Mouse (Mus musculus): ENCODE measurements around the gene Map3k9. TPM values are rescaled to one million over a fixed set of nuclear protein-coding genes. Genes with fewer than 3 reads are reported as not detected.

Gene Map3k9
- polyA plus RNA-seq, 1 experiment, result 0.20 TPM

DNA sequence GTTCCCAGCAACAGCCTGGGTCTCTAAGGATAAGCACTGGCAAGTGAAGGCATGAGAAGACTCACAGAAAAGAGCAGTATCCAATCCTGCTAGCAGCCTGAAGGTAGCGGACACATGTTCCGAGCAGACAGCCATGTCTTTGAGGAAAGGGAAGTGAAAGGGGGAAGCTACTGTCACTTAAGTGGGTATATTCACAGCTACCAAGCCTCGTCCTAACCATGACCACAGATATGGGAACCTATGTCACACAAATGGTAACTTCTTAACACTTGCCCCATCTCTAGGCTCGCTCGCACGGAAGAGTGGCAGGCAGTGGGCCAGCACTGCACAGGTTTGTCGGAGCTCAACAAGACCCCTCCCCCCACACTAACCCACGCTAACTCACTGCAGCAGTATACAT is 61.3 kb downstream of the Map3k9 start:
- Histone ChIP-seq H3K27me3 (ENCODE audit: control insufficient read depth, insufficient read depth, insufficient read length) (peaks cover 8% of the 10 kb centered on the region), H3K4me2 (ENCODE audit: low read depth) (no peak overlapping the region), H3K79me2 (ENCODE audit: control insufficient read depth, insufficient read depth) (no peaks in the 10 kb centered on the region), H3K4me3 (no peak overlapping the region), H3ac (ENCODE audit: control insufficient read depth, insufficient read length) (no peak overlapping the region), H3K36me3 (ENCODE audit: control insufficient read depth, insufficient read depth) (no peaks in the 10 kb centered on the region)
- TF ChIP-seq MYOG (IDR thresholded peaks at IDR 0.05; ENCODE audit: control insufficient read depth in 1 of 3, insufficient read depth in 1 of 3, insufficient read length in 2 of 3, low read depth in 2 of 3), result no peak
- no peak for TF ChIP-seq SRF (IDR thresholded peaks at IDR 0.05; ENCODE audit: control insufficient read depth, insufficient read length, low read depth)
- TF ChIP-seq CEBPB (IDR thresholded peaks at IDR 0.05; ENCODE audit: insufficient read depth, poor library complexity, severe bottlenecking), result no peak
- TF ChIP-seq USF1 (IDR thresholded peaks at IDR 0.05; ENCODE audit: low read depth), result no peak
- no peak for TF ChIP-seq TCF3 (IDR thresholded peaks at IDR 0.05; ENCODE audit: insufficient read length, low read depth)
- TF ChIP-seq REST (IDR thresholded peaks at IDR 0.05; ENCODE audit: insufficient read depth, insufficient read length), result no peak
- TF ChIP-seq POLR2AphosphoS2 (IDR thresholded peaks at IDR 0.05; ENCODE audit: insufficient read length, low read depth), result no peak
- TF ChIP-seq TCF12 (IDR thresholded peaks at IDR 0.05; ENCODE audit: insufficient read depth, poor library complexity, severe bottlenecking), result no peak
- no peak for TF ChIP-seq MAX (IDR thresholded peaks at IDR 0.05; ENCODE audit: low read depth)
- no peak for TF ChIP-seq MYOD1 (IDR thresholded peaks at IDR 0.05; ENCODE audit: control insufficient read depth in 1 of 3, insufficient read length in 2 of 3, low read depth in 2 of 3)
- TF ChIP-seq POLR2A (IDR thresholded peaks at IDR 0.05; ENCODE audit: insufficient read length, low read depth), result no peak
- no peak for TF ChIP-seq E2F4 (IDR thresholded peaks at IDR 0.05; ENCODE audit: insufficient read depth)

GRCm38 (mm10) chr12:81719161-81719560 is 61.8 kb downstream of the Map3k9 start:
- no peaks in the 10 kb centered on the region for H3K79me2 ChIP-seq (ENCODE audit: control insufficient read depth, insufficient read depth)
- H3ac ChIP-seq (ENCODE audit: control insufficient read depth, insufficient read length), result no peak overlapping the region
- peaks cover 8% of the 10 kb centered on the region for H3K27me3 ChIP-seq (ENCODE audit: control insufficient read depth, insufficient read depth, insufficient read length)
- no peak overlapping the region for H3K4me3 ChIP-seq
- H3K36me3 ChIP-seq (ENCODE audit: control insufficient read depth, insufficient read depth), result no peaks in the 10 kb centered on the region
- TF ChIP-seq USF1 (IDR thresholded peaks at IDR 0.05; ENCODE audit: low read depth), result no peak
- H3K4me2 ChIP-seq (ENCODE audit: low read depth), result no peak overlapping the region

DNA sequence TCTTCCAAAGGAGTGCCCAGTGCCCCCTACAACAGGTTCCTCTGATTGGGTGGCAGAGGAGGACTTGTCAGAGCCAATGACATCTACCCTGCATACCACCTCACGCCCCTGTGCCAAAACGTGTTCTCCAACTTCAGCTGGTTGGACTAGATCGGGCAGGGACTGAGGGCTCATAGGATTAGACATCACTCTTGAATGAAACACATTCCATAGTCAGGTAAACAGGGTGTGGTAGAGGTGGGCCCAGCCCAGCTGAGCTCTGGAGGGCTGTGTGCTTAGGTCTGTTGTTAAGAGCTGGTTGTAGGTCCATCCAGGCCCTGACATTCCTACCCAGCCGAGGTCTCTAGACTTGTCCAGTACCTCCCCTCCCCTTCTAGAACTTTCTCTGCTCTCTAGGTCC is 68.4 kb downstream of the Map3k9 start:
- Histone ChIP-seq H3K36me3 (ENCODE audit: control insufficient read depth, insufficient read depth) (no peaks in the 10 kb centered on the region), H3K79me2 (ENCODE audit: control insufficient read depth, insufficient read depth) (no peaks in the 10 kb centered on the region), H3K27me3 (ENCODE audit: control insufficient read depth, insufficient read depth, insufficient read length) (peaks cover 8% of the 10 kb centered on the region), H3K4me2 (ENCODE audit: low read depth) (no peak overlapping the region), H3K4me3 (no peak overlapping the region), H3ac (ENCODE audit: control insufficient read depth, insufficient read length) (no peak overlapping the region)
- TF ChIP-seq POLR2AphosphoS2 (IDR thresholded peaks at IDR 0.05; ENCODE audit: insufficient read length, low read depth), result no peak
- TF ChIP-seq USF1 (IDR thresholded peaks at IDR 0.05; ENCODE audit: low read depth), result no peak
- no peak for TF ChIP-seq POLR2A (IDR thresholded peaks at IDR 0.05; ENCODE audit: insufficient read length, low read depth)
- no peak for TF ChIP-seq CEBPB (IDR thresholded peaks at IDR 0.05; ENCODE audit: insufficient read depth, poor library complexity, severe bottlenecking)
- TF ChIP-seq REST (IDR thresholded peaks at IDR 0.05; ENCODE audit: insufficient read depth, insufficient read length), result no peak
- TF ChIP-seq MAX (IDR thresholded peaks at IDR 0.05; ENCODE audit: low read depth), result no peak
- no peak for TF ChIP-seq MYOG (IDR thresholded peaks at IDR 0.05; ENCODE audit: control insufficient read depth in 1 of 3, insufficient read depth in 1 of 3, insufficient read length in 2 of 3, low read depth in 2 of 3)
- no peak for TF ChIP-seq SRF (IDR thresholded peaks at IDR 0.05; ENCODE audit: control insufficient read depth, insufficient read length, low read depth)
- TF ChIP-seq TCF12 (IDR thresholded peaks at IDR 0.05; ENCODE audit: insufficient read depth, poor library complexity, severe bottlenecking), result no peak
- no peak for TF ChIP-seq TCF3 (IDR thresholded peaks at IDR 0.05; ENCODE audit: insufficient read length, low read depth)
- TF ChIP-seq E2F4 (IDR thresholded peaks at IDR 0.05; ENCODE audit: insufficient read depth), result no peak
- TF ChIP-seq MYOD1 (IDR thresholded peaks at IDR 0.05; ENCODE audit: control insufficient read depth in 1 of 3, insufficient read length in 2 of 3, low read depth in 2 of 3), result no peak

DNA sequence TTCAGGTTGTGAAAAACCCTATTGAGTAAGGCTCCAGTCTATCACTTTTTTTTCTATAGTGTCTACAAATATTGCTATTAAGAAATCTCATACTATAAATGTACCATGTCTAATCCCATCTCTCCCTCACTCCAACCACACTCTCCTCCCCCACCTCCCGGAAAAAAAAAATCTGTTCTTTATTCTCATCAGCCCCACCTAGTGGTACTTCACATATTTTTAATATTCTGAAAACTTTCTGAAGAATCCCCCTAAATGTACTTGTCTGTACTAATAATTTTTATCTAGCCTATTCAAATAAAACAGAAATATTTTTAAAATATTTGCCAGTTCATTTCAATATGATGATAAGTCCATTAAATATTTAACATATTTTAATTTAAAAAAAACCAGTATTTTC is 78.1 kb downstream of the Map3k9 start:
- no peak overlapping the region for H3K4me3 ChIP-seq
- H3K36me3 ChIP-seq (ENCODE audit: control insufficient read depth, insufficient read depth), result no peaks in the 10 kb centered on the region
- TF ChIP-seq REST (IDR thresholded peaks at IDR 0.05; ENCODE audit: insufficient read depth, insufficient read length) (no peak), TCF12 (IDR thresholded peaks at IDR 0.05; ENCODE audit: insufficient read depth, poor library complexity, severe bottlenecking) (no peak), MYOG (IDR thresholded peaks at IDR 0.05; ENCODE audit: control insufficient read depth in 1 of 3, insufficient read depth in 1 of 3, insufficient read length in 2 of 3, low read depth in 2 of 3) (no peak), E2F4 (IDR thresholded peaks at IDR 0.05; ENCODE audit: insufficient read depth) (no peak), SRF (IDR thresholded peaks at IDR 0.05; ENCODE audit: control insufficient read depth, insufficient read length, low read depth) (no peak), USF1 (IDR thresholded peaks at IDR 0.05; ENCODE audit: low read depth) (no peak), TCF3 (IDR thresholded peaks at IDR 0.05; ENCODE audit: insufficient read length, low read depth) (no peak), POLR2A (IDR thresholded peaks at IDR 0.05; ENCODE audit: insufficient read length, low read depth) (no peak), MYOD1 (IDR thresholded peaks at IDR 0.05; ENCODE audit: control insufficient read depth in 1 of 3, insufficient read length in 2 of 3, low read depth in 2 of 3) (no peak), CEBPB (IDR thresholded peaks at IDR 0.05; ENCODE audit: insufficient read depth, poor library complexity, severe bottlenecking) (no peak), MAX (IDR thresholded peaks at IDR 0.05; ENCODE audit: low read depth) (no peak), POLR2AphosphoS2 (IDR thresholded peaks at IDR 0.05; ENCODE audit: insufficient read length, low read depth) (no peak)
- no peaks in the 10 kb centered on the region for H3K27me3 ChIP-seq (ENCODE audit: control insufficient read depth, insufficient read depth, insufficient read length)
- no peak overlapping the region for H3ac ChIP-seq (ENCODE audit: control insufficient read depth, insufficient read length)
- H3K4me2 ChIP-seq (ENCODE audit: low read depth), result no peak overlapping the region
- no peaks in the 10 kb centered on the region for H3K79me2 ChIP-seq (ENCODE audit: control insufficient read depth, insufficient read depth)

- Histone ChIP-seq H3K4me2 (ENCODE audit: low read depth) (no peak overlapping the region), H3K4me3 (no peak overlapping the region), H3ac (ENCODE audit: control insufficient read depth, insufficient read length) (no peak overlapping the region), H3K36me3 (ENCODE audit: control insufficient read depth, insufficient read depth) (no peaks in the 10 kb centered on the region), H3K79me2 (ENCODE audit: control insufficient read depth, insufficient read depth) (no peaks in the 10 kb centered on the region), H3K27me3 (ENCODE audit: control insufficient read depth, insufficient read depth, insufficient read length) (no peaks in the 10 kb centered on the region)
- no peak for TF ChIP-seq USF1 (IDR thresholded peaks at IDR 0.05; ENCODE audit: low read depth)
- TF ChIP-seq CEBPB (IDR thresholded peaks at IDR 0.05; ENCODE audit: insufficient read depth, poor library complexity, severe bottlenecking), result no peak
- TF ChIP-seq POLR2A (IDR thresholded peaks at IDR 0.05; ENCODE audit: insufficient read length, low read depth), result no peak
- TF ChIP-seq SRF (IDR thresholded peaks at IDR 0.05; ENCODE audit: control insufficient read depth, insufficient read length, low read depth), result no peak
- no peak for TF ChIP-seq E2F4 (IDR thresholded peaks at IDR 0.05; ENCODE audit: insufficient read depth)
- TF ChIP-seq TCF3 (IDR thresholded peaks at IDR 0.05; ENCODE audit: insufficient read length, low read depth), result no peak
- TF ChIP-seq MAX (IDR thresholded peaks at IDR 0.05; ENCODE audit: low read depth), result no peak
- TF ChIP-seq POLR2AphosphoS2 (IDR thresholded peaks at IDR 0.05; ENCODE audit: insufficient read length, low read depth), result no peak
- no peak for TF ChIP-seq REST (IDR thresholded peaks at IDR 0.05; ENCODE audit: insufficient read depth, insufficient read length)
- no peak for TF ChIP-seq MYOD1 (IDR thresholded peaks at IDR 0.05; ENCODE audit: control insufficient read depth in 1 of 3, insufficient read length in 2 of 3, low read depth in 2 of 3)
- no peak for TF ChIP-seq MYOG (IDR thresholded peaks at IDR 0.05; ENCODE audit: control insufficient read depth in 1 of 3, insufficient read depth in 1 of 3, insufficient read length in 2 of 3, low read depth in 2 of 3)
- TF ChIP-seq TCF12 (IDR thresholded peaks at IDR 0.05; ENCODE audit: insufficient read depth, poor library complexity, severe bottlenecking), result no peak
Observed at GRCm38 (mm10) chr12:81698011-81698410, 83.0 kb downstream of the Map3k9 start.
